Mouse (Mus musculus) lung, postnatal 10 days (tissue): Measurements from ENCODE around the gene Fkbp14.
A peak's percentile ranks its signal among the peaks of the same experiment; 100 is the strongest.

Source experiments
- DNase-seq: peaks from one replicate; pipeline ENCODE4 v3.0.0; 2021

Gene Fkbp14

DNA sequence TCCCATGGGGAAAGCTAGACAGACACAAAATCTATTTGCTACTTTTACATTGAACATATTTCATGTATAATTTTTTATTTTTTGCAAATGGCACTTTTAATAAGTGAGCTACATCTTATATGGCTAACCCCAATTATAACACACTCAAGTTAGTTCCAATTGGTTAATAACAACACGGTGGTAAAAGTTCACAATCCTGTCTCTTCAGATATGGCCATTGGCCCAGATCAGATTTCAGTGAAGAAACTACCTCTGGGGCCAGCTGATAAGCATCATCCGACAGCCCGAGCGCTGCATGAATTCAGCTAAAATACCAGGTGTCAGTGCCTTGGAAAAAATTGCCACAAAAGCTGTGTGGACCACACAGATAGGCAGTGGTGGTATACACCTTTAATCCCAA, 9.4 kb downstream of the Fkbp14 start:
- DNase-seq, result no peak

DNA sequence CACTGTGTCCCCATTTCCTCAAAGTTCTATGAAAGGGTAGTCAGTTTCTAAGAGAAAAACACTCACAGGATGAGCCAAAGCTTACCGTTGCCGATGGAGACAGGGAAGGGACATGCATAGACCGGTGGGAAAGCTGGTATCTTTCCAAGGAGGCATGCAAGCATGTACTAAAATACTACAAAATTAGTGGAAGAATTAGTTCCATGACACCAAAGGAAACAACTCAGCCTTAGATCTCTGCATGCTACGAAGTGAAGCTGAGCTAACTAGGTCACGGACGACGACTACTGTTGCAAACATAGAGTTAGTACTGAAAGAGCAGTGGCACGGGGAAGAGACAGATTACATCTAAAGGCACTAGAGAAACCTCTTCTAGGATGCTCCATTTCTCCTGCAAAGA, 10.2 kb downstream of the Fkbp14 start:
- DNase-seq, result no peak

DNA sequence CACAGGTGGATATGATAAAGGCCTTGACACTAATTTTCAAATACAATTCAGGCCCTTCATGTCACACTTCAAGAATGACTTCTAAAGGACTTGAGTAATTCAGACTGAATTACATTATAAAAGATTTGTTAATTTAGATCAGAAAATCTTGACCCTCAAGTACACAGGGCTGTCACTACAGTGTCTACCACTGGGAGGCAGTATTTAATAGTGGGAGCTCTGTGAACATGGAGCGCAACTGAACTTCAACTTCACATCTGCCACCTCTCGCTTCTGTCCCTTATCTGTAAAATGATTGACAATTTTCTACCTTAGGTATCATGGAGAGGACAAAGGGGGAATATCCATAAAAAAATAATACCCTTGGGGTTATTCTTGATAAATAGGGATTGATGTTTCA, 10.9 kb downstream of the Fkbp14 start:
- peak; percentile 78 for DNase-seq

DNA sequence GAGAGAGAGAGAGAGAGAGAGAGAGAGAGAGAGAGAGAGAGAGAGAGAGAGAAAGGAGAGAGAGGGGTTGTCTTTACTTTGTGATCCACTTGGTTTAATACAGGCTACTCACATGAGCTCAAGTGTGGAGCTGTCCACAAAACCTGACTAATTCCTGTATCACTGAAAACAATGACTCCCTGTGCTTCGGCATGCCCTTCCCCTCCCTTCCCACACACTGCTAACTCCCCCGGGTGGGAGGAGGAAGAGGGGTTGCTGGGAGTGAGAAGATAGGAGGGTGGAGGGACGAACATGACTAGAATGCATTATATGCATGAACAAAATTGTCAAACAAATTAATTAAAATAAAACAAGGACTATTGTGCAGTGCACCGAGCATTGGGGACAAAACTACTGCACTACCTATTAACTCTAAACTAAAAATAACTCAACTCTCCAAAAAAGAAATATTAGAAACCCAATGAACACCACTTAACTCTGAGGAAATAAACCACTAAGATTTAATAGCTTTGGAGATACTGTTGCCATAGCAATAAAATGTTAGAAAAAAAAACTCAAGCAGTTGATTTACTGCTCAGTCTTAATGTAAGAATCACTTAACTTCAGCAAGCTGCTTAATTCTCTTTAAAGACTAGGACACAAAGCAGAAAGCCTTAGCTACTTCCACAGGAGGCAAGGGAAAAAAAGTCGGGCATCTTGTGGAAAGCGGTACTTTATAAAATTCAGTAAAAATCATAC, 23.7 kb downstream of the Fkbp14 start:
- no peak for DNase-seq

DNA sequence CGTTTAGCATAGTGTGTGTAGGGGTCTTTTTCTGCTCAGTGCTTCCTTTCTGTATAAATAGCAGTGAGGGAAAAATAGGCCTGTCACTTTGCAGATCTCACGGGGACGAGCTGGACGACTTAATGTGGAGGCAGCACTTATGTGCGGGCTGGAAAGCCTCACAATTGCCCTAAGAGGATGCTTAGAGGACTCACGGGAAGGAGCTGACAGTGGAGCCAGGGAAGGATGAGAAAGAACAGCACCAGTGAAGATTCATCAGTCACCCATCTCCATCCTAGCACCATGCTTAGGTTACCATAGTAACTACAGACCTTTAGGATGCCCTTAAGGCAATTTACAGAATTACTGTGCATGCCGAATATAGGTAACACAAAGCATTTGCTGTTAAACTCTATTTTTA, 27.3 kb downstream of the Fkbp14 start:
- no peak for DNase-seq

DNA sequence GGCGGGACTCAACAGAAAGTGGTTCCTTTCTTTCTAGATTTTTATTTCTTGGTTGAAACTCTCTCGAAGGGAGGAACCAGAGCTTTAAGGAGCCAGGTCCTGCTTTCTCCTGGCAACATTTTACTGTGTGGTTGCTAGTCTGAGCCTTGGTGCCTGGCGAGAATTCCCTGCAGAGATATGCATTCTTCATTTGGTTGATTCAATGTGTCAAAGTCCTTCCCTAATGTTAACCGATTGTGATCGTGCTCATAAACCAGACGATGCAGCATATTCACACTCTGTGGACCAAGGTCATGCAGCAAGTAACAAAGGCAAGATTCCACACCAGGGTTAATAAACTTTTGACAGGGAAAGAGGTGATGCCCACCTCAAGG, 30.6 kb downstream of the Fkbp14 start:
- DNase-seq, result no peak

DNA sequence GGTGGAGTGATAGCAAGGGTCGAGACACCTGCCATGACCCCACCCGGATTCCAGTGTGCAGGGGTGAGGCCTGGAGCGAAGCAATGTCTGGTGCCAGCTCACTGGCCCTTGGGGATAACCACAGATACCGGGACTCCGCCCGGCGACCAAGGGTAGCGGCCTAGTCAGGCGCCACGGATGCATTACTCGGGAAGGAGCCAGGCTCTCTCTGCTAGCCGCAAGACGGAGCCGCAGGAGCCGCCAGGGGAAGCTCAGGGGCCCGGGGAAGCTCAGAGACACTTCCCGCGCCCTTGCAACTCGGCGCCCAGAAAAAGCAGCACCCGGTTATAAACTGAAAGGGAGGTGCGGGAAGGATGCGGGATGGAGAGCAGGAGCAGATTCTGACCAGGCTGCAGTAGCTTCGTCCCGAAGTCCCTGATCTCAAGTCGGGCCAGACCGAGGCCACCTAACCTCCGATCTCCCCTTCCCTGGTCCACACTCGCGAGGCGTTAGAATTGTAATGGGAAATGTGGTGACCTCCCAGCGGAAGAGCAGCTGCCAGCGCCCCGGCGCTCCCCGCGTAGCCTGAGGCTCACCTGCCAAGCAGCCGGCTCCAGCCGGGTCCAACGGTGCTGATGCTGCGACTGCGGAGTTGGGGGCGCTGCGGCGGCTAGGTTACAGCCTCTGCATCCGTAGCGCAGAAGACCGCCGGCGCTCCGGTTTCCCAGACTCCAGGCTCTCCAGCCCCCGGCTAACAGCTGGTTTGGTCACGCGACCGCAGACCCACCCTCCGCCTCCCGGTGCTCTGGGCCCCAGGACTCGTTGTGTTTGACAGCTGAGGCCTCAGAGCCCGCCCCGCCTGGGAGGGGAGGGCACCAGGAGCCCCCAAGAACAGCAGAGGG, 31.2 kb downstream of the Fkbp14 start, which contains the start of gene Scrn1:
Scrn1 (minus strand) TSS at position 825 of the 881 bp plus-strand sequence.
- DNase-seq, result peak; percentile 73

DNA sequence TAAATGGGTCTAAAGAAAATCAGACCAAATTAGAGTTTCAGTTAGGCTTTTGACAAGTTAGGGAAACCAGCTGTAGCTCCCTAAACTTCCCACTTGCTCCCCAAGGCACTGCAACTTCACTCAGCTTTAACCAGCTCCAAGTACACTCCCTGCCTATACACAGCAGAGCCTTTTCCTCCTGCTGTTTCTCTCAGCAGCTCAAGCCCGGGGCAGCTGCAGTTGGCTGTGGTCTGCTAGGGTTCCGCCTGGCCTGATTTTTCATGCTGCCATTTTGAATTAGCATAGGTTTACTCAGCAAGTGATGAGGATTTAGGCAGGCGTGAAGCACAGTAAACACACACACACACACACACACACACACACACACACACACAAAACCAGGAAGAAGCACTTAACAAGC, 32.1 kb downstream of the Fkbp14 start:
- DNase-seq, result no peak

DNA sequence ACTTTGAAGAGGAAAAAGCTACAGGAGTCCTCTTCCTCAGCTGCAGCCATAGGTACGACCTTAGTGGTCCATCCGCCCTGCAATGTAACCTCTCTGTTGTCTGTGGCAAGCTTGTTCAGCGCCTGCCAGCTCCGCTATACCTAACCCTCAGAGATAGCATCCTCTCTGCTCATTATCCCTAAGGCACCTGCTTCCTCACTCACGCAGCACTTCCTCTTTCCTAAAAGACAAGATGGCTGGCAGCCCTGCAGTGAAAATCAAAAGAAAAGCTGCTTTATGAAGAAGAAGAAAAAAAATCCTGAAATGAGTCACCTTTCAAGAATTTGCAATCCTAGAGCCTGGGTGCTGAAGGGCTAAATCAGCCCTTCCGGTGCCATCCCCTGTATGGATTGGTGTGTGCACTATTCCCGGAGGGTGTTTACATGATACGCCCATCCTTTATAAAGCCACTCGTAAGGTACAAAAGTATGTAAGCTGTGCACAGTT, 32.6 kb downstream of the Fkbp14 start:
- DNase-seq, result no peak

DNA sequence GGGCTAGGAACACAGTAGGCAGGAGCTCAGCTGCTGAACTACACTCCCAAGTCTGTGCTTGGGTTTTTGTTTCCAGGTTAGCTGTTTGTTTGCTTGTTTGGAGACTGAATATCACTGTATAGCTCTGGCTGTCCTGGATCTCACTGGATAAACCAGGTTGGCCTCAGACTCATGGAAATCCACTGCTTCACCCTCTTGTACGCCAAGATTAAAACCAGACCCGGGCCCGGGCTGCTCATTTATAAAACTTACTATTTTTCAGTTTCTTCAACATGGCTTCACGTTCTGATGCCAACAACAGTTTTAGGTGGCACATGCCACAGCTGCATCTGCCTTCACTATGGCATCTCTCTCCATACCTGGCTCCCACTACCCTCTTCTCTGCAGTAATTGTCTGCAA, 33.5 kb downstream of the Fkbp14 start:
- no peak for DNase-seq

DNA sequence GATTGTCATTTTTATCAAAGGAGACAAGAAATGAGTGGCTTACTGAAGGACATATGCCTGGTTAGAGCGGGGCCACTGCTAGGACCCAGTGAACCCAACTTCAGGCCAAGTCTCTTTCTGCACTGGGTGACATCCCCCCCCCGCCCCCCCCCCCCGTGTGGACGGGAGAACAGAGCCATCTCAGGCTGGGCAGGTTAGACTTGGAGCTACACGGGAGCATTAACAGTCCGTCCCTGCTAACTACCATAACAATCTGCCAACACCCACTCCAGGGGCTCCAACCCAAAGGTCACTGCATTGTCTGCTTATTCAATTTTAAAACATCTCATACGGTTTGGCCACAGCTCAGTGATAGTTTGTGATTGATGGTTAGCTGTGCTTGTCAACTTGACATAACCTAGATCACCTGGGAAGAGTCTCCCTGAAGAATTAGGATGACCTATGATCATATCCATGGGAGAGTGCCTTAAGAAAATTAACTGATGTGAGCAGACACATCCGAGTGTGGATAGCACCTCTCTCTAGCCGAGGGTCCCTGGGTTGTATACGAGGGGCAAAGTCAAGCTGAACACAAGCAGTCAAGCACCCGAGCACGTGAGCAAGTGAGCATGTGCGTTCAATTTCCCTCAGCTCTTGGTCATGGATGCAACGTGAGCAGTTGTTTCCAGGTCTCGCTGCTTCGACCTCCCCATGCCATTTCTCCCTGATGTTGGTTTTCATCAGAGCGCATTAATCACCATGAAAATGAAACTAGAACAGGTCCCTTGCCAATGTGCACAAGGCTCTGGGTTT, 34.9 kb downstream of the Fkbp14 start:
- no peak for DNase-seq

DNA sequence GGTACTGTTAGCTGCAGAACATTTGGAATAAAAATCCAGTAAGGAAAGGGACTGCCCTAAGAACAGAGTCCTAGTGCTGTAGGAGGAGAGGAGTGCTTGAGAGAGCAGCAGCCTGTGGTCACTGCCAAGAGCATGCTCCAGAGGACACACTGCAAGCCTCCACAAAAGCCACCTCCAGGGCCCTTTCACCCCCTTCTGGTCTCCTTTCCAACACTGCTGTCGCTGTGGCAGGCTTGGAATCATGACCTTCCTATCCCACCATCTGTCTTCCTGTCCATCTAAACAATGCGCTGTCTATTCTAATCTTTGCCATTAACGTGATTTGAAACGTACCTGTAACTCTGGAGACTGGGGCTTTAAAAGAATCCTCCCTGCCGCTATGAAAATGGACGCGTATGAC, 38.6 kb downstream of the Fkbp14 start:
- no peak for DNase-seq

DNA sequence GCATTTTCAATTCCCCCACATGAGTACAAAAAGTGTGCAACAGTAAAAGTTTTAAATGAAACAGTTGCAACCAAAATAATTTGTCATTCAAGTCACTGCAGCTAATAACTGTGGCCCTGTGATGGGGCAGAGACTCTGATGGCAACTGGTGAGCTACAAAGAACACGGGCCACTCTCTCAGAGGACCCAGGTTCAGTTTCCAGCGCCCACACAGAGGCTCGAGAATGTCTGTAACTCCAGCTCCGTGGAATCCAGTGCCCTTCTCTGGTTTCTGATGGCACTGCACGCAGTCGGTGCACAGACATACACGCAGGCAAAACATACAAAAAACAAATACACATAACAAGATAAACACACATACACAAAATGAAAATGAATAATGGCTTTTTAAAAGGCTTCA, 39.4 kb downstream of the Fkbp14 start:
- no peak for DNase-seq

DNA sequence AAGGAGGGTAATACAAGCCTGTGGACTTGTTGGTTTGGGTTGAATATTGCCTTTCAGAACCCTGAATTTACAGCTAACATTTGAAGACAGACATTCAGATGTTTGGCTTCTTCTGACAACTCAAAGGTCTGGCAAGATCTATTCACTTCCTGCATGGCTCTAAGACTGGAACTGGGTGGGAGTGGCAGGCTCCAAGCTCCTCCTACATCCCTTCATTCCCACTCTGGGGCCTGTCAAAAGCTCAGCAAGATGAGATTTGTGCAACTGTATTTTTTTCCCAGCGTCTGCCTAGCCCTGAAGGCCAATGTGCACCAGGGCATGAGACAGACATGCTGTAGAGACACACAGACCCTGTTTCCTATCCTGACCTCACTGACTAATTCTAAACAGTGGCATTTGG, 41.3 kb downstream of the Fkbp14 start:
- DNase-seq, result peak; percentile 78

DNA sequence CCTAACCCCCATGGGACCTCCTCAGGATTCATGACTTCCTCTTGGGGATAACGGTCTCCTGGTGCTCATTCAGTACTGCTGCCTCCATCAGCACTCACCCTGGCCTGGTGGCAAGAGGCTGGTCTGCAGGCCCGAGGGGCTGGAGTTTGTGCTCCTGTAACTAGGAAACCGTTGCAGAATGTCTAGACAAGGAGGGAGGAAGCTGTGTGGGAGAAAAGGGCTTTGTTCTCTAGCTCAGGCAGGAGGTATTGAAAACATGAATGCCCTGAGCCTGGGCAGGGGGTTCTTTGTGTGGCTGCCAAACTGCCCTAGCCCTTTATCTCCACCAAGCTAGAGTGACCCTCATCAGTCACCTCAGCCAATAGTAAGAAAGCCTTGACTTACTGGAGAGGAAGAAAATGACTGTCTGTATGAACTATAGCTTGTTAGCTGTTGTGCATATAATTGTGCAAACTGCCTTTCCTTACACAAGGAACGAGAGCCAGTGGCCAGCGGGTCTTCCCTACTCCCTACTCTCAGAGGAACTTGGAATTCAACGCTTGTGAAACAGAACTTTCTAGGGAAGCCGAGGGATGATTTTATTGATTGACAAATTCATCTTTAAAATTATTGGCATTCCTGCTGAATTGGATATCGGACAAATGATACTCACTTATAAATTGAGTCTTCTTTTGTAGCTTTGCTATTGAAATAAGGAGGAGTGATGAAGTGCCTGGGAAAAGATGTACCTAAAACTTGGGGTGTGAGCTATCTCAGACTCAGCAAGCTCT, 42.6 kb downstream of the Fkbp14 start:
- DNase-seq, result no peak

DNA sequence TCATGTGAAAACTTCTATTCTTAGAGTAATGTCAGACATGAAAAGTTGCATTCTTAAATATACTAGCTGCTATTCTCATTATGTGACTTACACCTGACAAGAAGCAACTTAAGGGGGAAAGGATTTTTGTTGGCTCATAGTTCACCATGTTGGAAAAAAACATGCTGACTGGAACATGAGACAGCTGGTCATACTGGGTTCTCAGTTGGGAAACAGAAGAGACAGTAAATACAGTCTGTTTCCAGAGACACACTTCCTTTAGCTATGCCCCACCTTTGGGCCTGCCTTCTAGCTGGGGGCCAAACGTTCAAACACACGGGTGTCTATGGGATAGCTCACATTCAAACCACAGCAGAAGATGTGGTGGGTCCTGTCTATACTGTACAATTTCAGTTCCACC, 43.5 kb downstream of the Fkbp14 start:
- peak; percentile 25 for DNase-seq

DNA sequence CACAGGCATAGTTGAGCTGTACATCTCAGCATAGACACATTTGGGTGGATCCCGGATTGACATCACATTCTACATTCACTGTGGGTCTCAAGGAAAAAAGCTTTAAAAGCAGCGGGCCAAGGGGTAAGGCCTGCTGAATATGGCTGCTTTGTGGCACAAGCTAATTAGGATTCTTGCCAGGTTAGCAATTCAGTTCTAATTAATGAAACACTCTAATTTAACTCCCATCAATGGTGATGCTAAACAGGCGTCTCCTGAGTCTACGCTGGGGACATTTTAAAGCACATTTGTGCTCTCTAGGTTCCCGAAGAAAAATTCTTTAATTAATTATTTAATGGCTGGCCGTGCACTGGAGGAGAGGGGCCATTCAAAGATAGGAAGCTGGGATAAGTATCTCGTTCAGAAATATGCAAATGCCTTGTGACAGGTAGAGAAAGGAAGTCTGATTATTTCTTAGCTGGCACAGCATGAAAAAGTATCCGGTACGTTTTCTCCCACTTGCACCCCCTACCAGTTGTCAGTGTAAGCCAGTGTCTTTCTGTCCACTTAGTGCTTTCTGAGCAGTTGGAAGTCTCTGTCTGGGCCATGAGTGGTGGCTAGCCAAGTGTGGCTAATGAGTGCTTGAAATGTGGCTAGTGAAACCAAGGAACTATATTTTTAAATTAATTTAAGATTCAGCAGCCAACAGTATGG, 44.2 kb downstream of the Fkbp14 start:
- no peak for DNase-seq

DNA sequence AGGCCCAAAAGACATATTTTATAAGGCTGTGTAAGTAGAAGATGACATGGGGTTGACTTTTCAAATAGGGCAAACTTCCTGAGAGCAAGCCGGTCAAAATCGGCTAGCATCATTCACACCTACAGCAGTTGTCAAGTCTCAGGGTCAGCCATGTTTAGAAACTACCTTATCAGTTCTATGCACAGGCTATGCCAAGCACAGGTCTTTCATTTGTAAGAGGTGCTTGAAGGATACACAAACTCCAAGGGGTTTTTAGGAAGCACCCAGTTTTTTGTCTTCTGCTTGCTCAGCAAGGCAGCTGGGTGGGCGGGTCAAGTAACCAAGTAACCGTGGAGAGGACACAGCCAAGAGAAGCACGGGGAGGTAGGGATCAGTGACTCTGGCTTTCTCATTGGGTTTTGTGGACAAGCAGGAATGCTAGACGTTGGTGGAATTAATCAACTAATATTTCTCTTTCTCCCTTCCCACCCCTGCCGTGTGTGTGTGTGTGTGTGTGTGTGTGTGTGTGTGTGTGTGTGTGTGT, 46.2 kb downstream of the Fkbp14 start:
- no peak for DNase-seq

DNA sequence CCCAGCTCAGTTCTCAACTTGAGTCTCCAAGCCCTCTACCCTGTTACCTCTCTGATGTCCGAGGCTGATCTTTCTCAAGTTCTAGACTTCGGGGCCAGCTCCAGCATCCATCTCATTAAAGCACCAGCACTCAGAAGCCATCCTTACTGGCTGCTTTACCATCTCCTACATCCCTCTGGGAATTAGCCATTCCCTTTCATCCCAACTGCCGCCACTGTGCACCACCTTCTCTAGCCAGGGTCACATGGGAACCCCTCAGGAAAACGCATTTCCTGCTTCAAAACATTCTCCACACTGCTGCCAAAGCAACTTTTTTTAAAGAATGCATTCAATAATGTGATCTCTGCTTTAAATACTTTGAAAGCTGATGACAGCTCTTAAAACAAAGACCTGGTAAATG, 47.8 kb downstream of the Fkbp14 start:
- DNase-seq, result no peak

DNA sequence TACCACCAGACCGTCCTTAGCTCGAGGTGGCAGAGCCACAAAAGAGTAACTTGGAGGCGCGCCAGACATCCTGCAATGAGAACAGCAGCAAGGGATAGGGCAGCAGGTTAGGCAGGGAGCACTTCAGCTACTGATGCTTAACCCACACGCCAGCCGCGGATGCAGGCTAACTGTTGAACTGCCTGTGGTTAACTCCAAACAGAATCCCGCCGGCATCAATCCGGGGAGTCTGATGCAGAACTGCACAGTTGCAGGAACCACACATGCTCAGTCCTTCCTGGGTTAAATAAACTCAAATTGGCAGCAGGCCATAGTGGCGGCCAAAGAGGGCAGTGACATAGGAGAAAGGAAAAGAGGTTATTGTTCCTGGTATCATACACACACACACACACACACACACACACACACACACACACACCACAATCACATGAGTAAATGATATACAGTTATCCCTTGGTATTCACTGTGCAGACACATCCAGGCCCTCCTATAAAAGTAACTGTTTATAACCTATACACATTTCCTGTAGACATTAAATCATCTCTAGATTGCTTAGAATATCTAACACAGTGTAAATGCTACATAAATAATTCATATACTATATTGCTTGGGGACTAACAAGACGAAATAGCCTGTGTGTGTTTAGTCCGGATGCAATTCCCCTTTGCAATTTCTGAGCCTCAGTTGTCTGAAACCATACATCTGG, 48.6 kb downstream of the Fkbp14 start:
- DNase-seq, result peak; percentile 82

DNA sequence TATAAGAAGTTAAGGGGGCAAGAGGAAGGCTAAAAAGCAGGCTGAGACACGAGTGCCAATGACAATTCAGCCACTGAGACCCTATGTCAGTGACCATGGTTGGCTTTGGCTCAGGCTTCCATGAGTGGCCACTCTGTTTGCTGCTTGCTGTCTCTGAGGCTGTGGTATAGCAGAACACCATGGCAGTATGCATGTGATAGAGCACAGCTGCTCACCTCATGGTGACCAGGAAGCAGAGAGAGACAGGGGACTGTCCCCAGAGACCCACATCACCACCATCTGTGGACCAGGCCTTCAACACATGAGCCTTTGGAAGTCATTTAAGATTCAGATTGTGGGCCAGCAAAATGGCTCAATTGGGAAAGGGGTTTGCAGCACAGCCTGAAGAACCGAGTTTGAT, 53.5 kb downstream of the Fkbp14 start:
- no peak for DNase-seq
